In the genomic region with DNA sequence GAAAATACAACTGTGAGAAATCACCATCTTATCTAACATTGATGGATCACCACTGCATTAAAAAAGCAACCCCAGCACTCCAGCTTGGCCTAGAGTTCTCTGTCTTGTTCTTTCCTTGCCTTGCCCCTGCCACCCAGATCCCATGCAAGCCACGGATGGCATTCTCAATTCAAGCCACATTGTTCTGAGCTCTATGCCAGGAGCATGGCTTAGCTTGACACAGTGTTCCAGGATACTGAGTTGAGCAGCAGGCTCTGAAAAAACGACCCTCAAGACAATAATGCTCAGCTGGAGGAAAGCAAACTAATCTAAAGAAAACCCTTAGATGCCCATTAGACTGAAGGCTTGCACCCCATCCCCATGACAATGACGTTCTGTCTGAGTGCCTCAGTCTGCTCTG, we compare ENCODE assay signal across 18 mouse cellular contexts.
"Had no signal": no experiment of that assay in that cellular context is flagged by ENCODE, and none has a peak within 500 bp of the region (broad histone marks: within the 10 kb centered on the region; RNA-seq: fewer than 3 reads in every experiment).

No protein-coding gene starts in this region.

- H3K4me2 ChIP-seq: liver, embryonic 15.5 days; lung, embryonic 15.5 days; midbrain, embryonic 12.5 days; midbrain, embryonic 15.5 days; neural tube, embryonic 12.5 days; stomach, embryonic 15.5 days had no signal

- H3K9me3 ChIP-seq: lung, embryonic 15.5 days; midbrain, embryonic 12.5 days; midbrain, embryonic 15.5 days; neural tube, embryonic 12.5 days; stomach, embryonic 15.5 days had no signal

- H3K27me3 ChIP-seq: liver, embryonic 15.5 days; lung, embryonic 15.5 days; megakaryocyte, embryonic 14.5 days; midbrain, embryonic 12.5 days; midbrain, embryonic 15.5 days; neural tube, embryonic 12.5 days; stomach, embryonic 15.5 days had no signal

- H3K4me1 ChIP-seq: liver, embryonic 15.5 days; lung, embryonic 15.5 days; megakaryocyte, embryonic 14.5 days; midbrain, embryonic 12.5 days; midbrain, embryonic 15.5 days; neural tube, embryonic 12.5 days; stomach, embryonic 15.5 days had no signal

- H3K27ac ChIP-seq: liver, embryonic 15.5 days; lung, embryonic 15.5 days; macrophage; midbrain, embryonic 12.5 days; midbrain, embryonic 15.5 days; neural tube, embryonic 12.5 days; stomach, embryonic 15.5 days; stomach, postnatal 0 days had no signal

- H3K9ac ChIP-seq: liver, embryonic 15.5 days; liver, postnatal 0 days; lung, embryonic 15.5 days; midbrain, embryonic 12.5 days; midbrain, embryonic 15.5 days; neural tube, embryonic 12.5 days; stomach, embryonic 15.5 days had no signal

- H3K4me3 ChIP-seq: liver, embryonic 15.5 days; lung, embryonic 15.5 days; megakaryocyte, embryonic 14.5 days; midbrain, embryonic 12.5 days; midbrain, embryonic 15.5 days; neural tube, embryonic 12.5 days; stomach, embryonic 15.5 days had no signal

- DNase-seq: liver, postnatal 0 days; lung, adult 2 months; lung, postnatal 14 days; lung, postnatal 36 days; right cerebral cortex, postnatal 14 days; thymus, adult 2 months; thymus, postnatal 25 days; thymus, postnatal 4 days had no signal

- ATAC-seq: liver, postnatal 0 days; lung, postnatal 0 days; midbrain, embryonic 15.5 days had no signal

- H3K36me3 ChIP-seq: liver, embryonic 15.5 days; lung, embryonic 15.5 days; midbrain, embryonic 12.5 days; midbrain, embryonic 15.5 days; neural tube, embryonic 12.5 days; stomach, embryonic 15.5 days had no signal
